Mouse (Mus musculus) forebrain, embryonic 14.5 days (tissue): ENCODE data around the gene Plekha6. TPM values are rescaled to one million over a fixed set of nuclear protein-coding genes. Genes with fewer than 3 reads are reported as not detected.

Source experiments
- ATAC-seq: fragments of 200-750 bp; cut with Nextera tagmentation; 2 replicates; pipeline ENCODE4 v1.8.0; 2017; ENCODE audit warnings: mild to moderate bottlenecking, moderate library complexity
- DNase-seq: peaks from one replicate; pipeline ENCODE4 v3.0.0-alpha.2; 2015; ENCODE audit warnings: low spot score
- H3K27ac ChIP-seq: fragments of 300-500 bp; sonication (generic); 2 replicates; pipeline ENCODE4 v1.5.1; 2014; ENCODE audit warnings: low read depth, mild to moderate bottlenecking, control low read depth, low read length, moderate library complexity
- H3K27me3 ChIP-seq: fragments of 300-500 bp; sonication (generic); replicated peaks from 2 replicates; pipeline ENCODE4 v1.6.1; 2014; ENCODE audit warnings: low read length, control low read depth, mixed read lengths; ENCODE audit not compliant: control insufficient read depth, insufficient read depth
- H3K36me3 ChIP-seq: fragments of 300-500 bp; sonication (generic); 2 replicates; pipeline ENCODE4 v1.6.1; 2014; ENCODE audit warnings: low read length, control low read depth; ENCODE audit not compliant: control insufficient read depth, insufficient read depth
- H3K4me1 ChIP-seq: fragments of 300-500 bp; sonication (generic); 2 replicates; pipeline ENCODE4 v1.6.1; 2014; ENCODE audit warnings: antibody characterized with exemption, low read length, control low read depth; ENCODE audit not compliant: control insufficient read depth, insufficient read depth
- H3K4me2 ChIP-seq: fragments of 300-500 bp; sonication (generic); 2 replicates; pipeline ENCODE4 v1.6.1; 2014; ENCODE audit warnings: mild to moderate bottlenecking, control low read depth, low read length
- H3K4me3 ChIP-seq: fragments of 300-500 bp; sonication (generic); 2 replicates; pipeline ENCODE4 v1.5.1; 2014; ENCODE audit warnings: low read depth, low read length, control low read depth
- H3K9ac ChIP-seq: fragments of 300-500 bp; sonication (generic); 2 replicates; pipeline ENCODE4 v1.6.1; 2014; ENCODE audit warnings: mild to moderate bottlenecking, low read length, control low read depth, moderate library complexity
- H3K9me3 ChIP-seq: fragments of 300-500 bp; sonication (generic); replicated peaks from 2 replicates; pipeline ENCODE4 v1.6.1; 2016; ENCODE audit warnings: low read length, control low read depth, mixed read lengths; ENCODE audit not compliant: control insufficient read depth
- WGBS: fragments of 180-500 bp; shearing (Covaris S2); extraction: QIAGEN DNeasy Blood & Tissue Kit; methylation state at CpG from one replicate; pipeline ENCODE4 v1.1.7; 2014; 5-methylcytosine and 5-hydroxymethylcytosine counted together
- polyA plus RNA-seq: library from polyadenylated mRNA; unstranded; fragments of >200 nt; fragmentation: Nextera tagmentation; extraction: Ambion mirVana; gene quantifications from 2 replicates; pipeline ENCODE4 v1.2.1, GENCODE M21; 2014

The Plekha6 gene
- polyA plus RNA-seq, 1 experiment from 2014 or later: 7.3 TPM

DNA sequence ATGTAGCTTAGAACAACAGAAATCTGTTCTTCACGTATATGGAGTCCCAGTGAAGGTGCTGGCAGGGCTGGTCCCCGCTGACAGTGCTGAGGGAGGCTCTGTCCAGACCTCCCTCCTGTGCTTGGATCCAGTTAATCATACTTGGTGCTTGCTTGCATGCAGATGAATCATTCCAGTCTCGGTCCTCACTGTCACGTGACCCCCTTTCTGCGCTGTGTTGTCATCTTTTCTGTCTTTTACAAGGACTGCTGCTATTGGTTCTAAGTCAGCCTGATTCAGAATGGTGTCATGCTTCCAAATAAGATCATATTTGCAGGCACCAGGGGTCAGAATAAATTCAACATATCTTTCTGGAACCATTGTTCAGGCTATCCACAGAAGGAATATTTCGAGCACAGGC lies 127.9 kb downstream of the Plekha6 start:
- no peaks in the 10 kb centered on the region for H3K9me3 ChIP-seq
- no peaks in the 10 kb centered on the region for H3K27me3 ChIP-seq
- DNase-seq (no peak), ATAC-seq (no peak)
- WGBS: 92% methylated on average over 6 of the region's 6 CpGs
- no peak overlapping the region for H3K9ac ChIP-seq
- no peak overlapping the region for H3K4me3 ChIP-seq
- H3K4me2 ChIP-seq: no peak overlapping the region
- H3K36me3 ChIP-seq: peaks cover 51% of the 10 kb centered on the region
- H3K27ac ChIP-seq: no peak overlapping the region
- no peaks in the 10 kb centered on the region for H3K4me1 ChIP-seq

DNA sequence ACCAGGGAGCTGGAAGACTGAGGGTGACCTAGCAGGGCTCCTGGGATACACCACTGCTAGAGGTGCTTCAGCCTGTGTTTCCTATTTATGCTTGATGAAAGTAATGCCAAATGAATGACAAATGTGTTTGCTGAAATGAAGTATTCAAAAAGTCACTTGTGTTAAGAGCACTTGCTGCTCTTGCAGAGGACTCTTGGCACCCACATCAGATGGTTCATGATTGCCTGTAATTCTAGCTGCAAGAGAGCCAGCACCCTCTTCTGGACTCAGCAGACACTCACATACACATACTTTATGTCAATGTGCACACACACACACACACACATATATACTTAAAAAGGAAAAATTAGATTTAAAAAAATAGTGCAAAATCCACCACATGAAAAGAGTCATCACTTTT lies 128.6 kb downstream of the Plekha6 start:
- ATAC-seq: no peak
- Histone ChIP-seq H3K27ac (no peak overlapping the region), H3K4me1 (no peaks in the 10 kb centered on the region), H3K9me3 (no peaks in the 10 kb centered on the region), H3K4me2 (no peak overlapping the region), H3K9ac (no peak overlapping the region), H3K36me3 (peaks cover 45% of the 10 kb centered on the region), H3K4me3 (no peak overlapping the region), H3K27me3 (no peaks in the 10 kb centered on the region)
- no peak for DNase-seq

DNA sequence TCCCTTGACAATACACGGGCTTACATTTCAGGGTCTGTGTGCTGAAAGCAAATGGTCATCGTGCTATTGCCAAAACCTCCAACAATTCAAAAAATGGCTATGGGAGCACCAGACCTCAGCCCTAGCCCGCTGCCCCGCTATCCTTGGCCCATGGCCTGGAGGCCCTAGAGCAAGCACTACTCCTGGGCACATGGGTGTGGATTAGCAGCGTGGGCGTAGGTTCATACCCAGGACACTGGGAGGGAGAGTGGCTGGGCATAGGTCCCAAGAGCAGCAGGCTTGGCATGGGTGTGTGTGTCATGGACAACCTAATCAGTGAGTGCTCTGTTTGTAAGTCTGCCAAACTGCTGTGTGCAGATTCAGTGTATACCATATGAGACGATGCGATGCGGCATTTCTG lies 132.4 kb downstream of the Plekha6 start:
- Histone ChIP-seq H3K36me3 (peaks cover 43% of the 10 kb centered on the region), H3K4me2 (no peak overlapping the region), H3K9me3 (no peaks in the 10 kb centered on the region), H3K4me3 (no peak overlapping the region), H3K27me3 (no peaks in the 10 kb centered on the region), H3K4me1 (no peaks in the 10 kb centered on the region), H3K27ac (no peak overlapping the region), H3K9ac (no peak overlapping the region)
- ATAC-seq: no peak
- WGBS: 82% methylated on average over 9 of the region's 9 CpGs
- DNase-seq: peak; percentile 30

DNA sequence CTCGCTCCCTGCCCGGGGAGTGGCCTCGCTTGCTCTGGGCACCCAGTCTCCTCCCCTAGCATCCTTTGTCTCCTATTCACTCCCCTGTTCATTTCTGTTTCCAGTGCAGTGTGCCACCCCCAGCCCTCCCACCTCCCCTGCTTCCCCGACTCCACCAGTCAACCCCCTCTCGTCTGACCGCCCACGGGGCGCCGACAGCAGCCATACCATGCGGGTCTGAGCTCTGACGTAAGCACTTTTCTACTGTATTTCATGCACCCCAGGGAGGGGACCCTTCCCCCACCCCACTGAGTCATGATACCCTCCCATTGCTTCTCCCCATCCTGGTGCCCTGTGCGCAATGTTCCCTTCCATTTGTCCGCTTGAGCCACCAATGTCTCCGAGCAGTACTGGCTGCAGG lies 134.8 kb downstream of the Plekha6 start:
- no peaks in the 10 kb centered on the region for H3K27me3 ChIP-seq
- no peak overlapping the region for H3K9ac ChIP-seq
- H3K4me1 ChIP-seq: 0 out of 2 replicates have a peak, but pooled peaks cover 6% of the 10 kb centered on the region
- WGBS: 39% methylated on average over 14 of the region's 14 CpGs
- no peak overlapping the region for H3K4me2 ChIP-seq
- DNase-seq (no peak), ATAC-seq (no peak)
- H3K27ac ChIP-seq: no peak overlapping the region
- H3K36me3 ChIP-seq: peaks cover 32% of the 10 kb centered on the region
- H3K9me3 ChIP-seq: no peaks in the 10 kb centered on the region
- H3K4me3 ChIP-seq: no peak overlapping the region

DNA sequence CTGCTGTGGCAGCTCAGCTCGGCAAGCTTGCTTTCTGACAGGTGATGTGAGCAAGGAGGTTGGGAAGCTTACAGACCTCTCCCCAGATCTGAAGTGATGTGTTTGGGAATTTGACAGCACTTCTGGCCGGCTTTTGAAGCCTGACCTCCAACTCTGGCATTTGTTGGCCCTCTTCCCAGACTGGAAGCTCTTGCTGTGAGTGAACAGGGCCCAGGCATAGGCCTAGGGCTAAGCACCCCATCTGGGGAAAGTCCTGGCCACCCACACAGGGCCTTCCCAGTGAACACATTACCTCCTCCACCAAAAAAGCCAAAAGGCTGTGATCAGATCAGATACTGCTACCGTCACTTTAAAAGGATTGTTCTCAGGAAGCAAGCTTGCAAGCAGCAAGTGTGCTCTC lies 138.5 kb downstream of the Plekha6 start:
- Histone ChIP-seq H3K36me3 (peaks cover 15% of the 10 kb centered on the region), H3K4me1 (0 out of 2 replicates have a peak, but pooled peaks cover 6% of the 10 kb centered on the region), H3K27ac (no peak overlapping the region), H3K27me3 (no peaks in the 10 kb centered on the region), H3K9me3 (no peaks in the 10 kb centered on the region), H3K4me2 (no peak overlapping the region), H3K9ac (no peak overlapping the region), H3K4me3 (no peak overlapping the region)
- peak; percentile 59 for DNase-seq
- ATAC-seq: no peak
- 23% methylated on average over 3 of the region's 3 CpGs for WGBS

DNA sequence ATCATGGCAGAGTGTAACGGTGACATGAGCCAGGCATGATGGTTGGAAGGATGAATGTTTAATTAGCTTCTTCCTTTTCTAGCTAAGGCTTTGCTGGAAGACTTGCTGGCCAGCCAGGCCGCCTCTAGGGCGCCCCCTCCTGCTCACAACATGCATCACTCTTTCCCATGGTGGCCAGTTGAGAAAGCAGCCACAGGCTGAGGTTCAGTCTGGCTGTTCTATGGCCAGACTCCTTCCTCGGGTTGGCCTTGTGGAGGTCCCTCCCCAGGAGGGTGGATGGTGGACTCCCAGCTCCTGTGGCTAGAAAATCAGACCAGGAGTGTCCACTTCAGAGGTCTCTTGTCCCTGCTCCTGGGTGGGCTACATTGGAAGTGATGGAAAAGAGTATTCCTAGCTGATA lies 142.8 kb downstream of the Plekha6 start:
- WGBS: 5% methylated on average over 4 of the region's 4 CpGs
- ATAC-seq (peak; percentile 29; the same call in 1 of the 2 replicates), DNase-seq (peak; percentile 69)
- Histone ChIP-seq H3K36me3 (no peaks in the 10 kb centered on the region), H3K9ac (no peak overlapping the region), H3K4me2 (no peak overlapping the region), H3K27ac (no peak overlapping the region), H3K4me3 (no peak overlapping the region), H3K9me3 (no peaks in the 10 kb centered on the region), H3K4me1 (peaks cover 10% of the 10 kb centered on the region; the same call in 1 of the 2 replicates), H3K27me3 (no peaks in the 10 kb centered on the region)

DNA sequence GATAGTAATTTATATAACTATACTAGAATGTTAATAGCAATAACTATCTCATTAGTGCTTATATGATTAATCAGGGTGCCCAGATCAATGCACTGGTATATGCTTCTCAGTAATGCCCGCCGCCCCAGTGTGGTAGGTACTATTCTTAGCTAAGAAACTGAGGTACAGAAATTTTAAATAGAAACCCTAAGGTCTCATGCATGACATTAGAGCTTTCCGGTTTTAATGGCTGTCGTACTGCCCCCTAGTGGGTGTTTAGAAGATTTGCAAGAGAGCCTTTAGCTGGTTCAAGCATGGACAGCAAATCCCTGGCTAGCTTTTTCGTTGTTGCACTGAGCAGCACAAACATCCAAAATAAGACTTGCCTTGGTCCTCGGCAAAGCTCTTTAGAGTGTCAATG lies 143.3 kb downstream of the Plekha6 start:
- Histone ChIP-seq H3K27ac (no peak overlapping the region), H3K9me3 (no peaks in the 10 kb centered on the region), H3K4me1 (peaks cover 8% of the 10 kb centered on the region; the same call in 1 of the 2 replicates), H3K27me3 (no peaks in the 10 kb centered on the region), H3K4me3 (no peak overlapping the region), H3K4me2 (no peak overlapping the region), H3K9ac (no peak overlapping the region), H3K36me3 (no peaks in the 10 kb centered on the region)
- peak; percentile 88 for DNase-seq
- ATAC-seq: peak; percentile 33
- WGBS: 11% methylated on average over 6 of the region's 6 CpGs

DNA sequence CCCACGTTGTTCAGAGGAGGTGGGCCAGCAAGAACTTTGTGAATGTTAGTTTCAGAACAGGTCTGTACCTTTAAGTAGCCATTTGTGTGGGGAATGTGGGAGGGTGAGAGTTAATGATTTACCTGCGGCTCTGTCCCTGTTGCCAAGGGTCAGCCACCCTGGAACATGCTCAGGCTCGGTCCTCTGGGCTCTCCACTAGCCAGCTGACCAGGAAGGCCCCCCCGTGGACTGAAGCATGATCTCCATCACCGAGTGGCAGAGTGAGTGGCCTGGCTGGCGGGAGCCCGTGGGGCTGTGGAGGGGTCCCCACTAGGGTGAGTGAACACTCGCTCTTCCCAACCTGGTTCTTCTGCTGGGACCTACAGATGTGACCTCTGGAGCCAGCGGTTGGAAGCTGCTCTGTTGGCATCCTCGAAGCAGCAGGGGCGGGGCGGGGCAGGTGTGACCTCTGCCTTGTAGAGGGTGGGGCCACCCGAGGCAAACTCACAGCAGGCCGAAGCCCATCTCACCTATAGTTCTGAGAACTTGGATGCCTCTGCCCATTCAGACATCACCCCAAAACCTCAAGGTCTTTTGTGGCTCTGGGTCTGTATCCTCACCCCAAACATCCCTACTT lies 145.8 kb downstream of the Plekha6 start, which contains the start of gene Golt1a:
Gene Golt1a (plus strand): TSS at position 149 of the 616 bp plus-strand sequence.
- H3K4me3 ChIP-seq: no peak within 1 kb of the TSS
- H3K27me3 ChIP-seq: no peaks in the 10 kb centered on the region
- H3K4me2 ChIP-seq: no peak within 1 kb of the TSS
- no peaks in the 10 kb centered on the region for H3K36me3 ChIP-seq
- no peak for ATAC-seq
- no peak within 1 kb of the TSS for H3K9ac ChIP-seq
- peaks cover 10% of the 10 kb centered on the region; the same call in 1 of the 2 replicates for H3K4me1 ChIP-seq
- DNase-seq: no peak
- no peaks in the 10 kb centered on the region for H3K9me3 ChIP-seq
- 68% methylated on average over 14 of the region's 14 CpGs for WGBS
- no peak within 1 kb of the TSS for H3K27ac ChIP-seq

DNA sequence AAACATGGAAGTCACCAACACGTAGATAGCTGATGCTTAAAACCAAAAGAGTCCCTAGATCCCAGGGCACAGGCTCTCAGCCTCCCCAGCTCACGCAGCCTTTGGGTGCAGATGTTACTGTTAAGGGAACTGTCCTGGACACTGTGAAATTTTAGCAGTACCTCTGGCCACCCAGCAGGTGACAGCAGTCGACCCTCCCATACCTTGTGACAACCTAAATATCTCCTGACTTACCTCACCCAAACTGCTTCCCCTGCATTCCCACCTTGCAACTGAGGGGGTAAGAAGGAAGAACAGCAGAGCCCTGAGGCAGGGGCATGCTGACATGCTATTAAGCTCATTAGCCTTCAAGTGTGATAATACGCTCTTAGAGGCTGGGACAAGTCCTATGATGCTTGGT lies 147.2 kb downstream of the Plekha6 start:
- Histone ChIP-seq H3K27me3 (no peaks in the 10 kb centered on the region), H3K27ac (no peak overlapping the region), H3K9ac (no peak overlapping the region), H3K4me3 (no peak overlapping the region), H3K36me3 (no peaks in the 10 kb centered on the region), H3K9me3 (no peaks in the 10 kb centered on the region), H3K4me2 (no peak overlapping the region), H3K4me1 (peaks cover 10% of the 10 kb centered on the region; the same call in 1 of the 2 replicates)
- WGBS: 43% methylated on average over 4 of the region's 4 CpGs
- DNase-seq (no peak), ATAC-seq (no peak; the same call in 1 of the 2 replicates)
